ENCODE assay signal across 8 mouse cellular contexts in the genomic region with DNA sequence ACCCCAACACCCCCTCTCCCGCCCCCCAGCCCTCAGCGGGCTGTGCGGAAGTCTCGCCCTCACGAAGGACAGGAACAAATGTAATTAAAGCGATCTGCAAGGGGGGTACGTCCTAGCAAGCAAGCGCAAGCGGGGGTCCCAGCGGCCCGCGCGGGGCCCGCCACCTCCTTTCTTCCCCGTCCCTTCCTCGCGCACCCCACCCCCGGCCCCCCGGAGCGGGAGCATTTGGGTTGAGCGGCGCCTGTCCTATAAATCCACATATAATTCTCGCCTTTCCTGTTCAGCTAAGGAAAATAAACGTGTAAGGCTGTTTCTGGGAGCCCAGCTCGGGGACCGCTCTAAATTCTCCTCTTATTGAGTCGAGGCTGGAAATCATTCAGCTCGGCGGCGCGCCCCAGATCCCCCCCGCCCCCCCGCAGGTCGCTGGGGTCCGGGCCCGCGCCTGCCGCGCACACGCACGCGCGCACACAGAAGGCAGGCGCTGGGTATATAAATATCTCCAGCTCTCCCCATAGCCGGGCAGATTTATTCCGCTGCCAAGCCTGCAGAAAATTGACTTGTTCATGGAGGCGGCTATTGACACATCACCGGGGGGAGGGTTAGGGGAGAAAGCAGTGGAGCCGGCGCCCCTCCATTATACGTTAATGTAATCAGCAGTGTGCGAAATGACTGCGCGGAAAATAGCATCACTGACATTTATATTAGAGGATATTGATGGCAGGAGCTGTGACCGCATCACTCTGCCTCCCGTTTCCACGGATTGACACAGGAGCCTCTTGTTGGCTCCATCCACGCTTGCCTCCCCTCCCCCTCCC.
DNase-seq lines count a peak whose midpoint lies in the region; ATAC-seq and TF ChIP-seq lines count a peak whose summit lies in the region.

No protein-coding gene starts in this region.

- H3K4me2 ChIP-seq in embryonic facial prominence, embryonic 11.5 days (ENCODE audit: low read depth, low read length) = peak overlapping the region; percentile 95
- peak overlapping the region; percentile 79 for H3K4me2 ChIP-seq in heart, embryonic 14.5 days (ENCODE audit: low read length)
- peak overlapping the region; percentile 93 for H3K4me2 ChIP-seq in stomach, embryonic 16.5 days (ENCODE audit: low read depth, low read length)

- peak overlapping the region; percentile 45; the same call in 1 of the 2 replicates for H3K27ac ChIP-seq in embryonic facial prominence, embryonic 11.5 days (replicated peaks; ENCODE audit: low read depth, low read length)
- peak overlapping the region; percentile 51 to 62; a peak in 3 of 4 replicates for H3K27ac ChIP-seq in heart, embryonic 14.5 days (replicated peaks in 1 of 2; ENCODE audit: control insufficient read depth in 1 of 2, insufficient read depth in 1 of 2, low read depth in 2 of 2, low read length in 2 of 2)
- peak overlapping the region; percentile 74 for H3K27ac ChIP-seq in midbrain, embryonic 10.5 days (replicated peaks)
- peak overlapping the region; percentile 50 for H3K27ac ChIP-seq in stomach, embryonic 16.5 days (ENCODE audit: low read length)

- 0 out of 2 replicates have a peak, but pooled peaks have one; percentile 30 for ATAC-seq in embryonic facial prominence, embryonic 11.5 days (replicated peaks; ENCODE audit: insufficient number of reproducible peaks, low FRiP score, low TSS enrichment, low read depth)
- ATAC-seq in heart, embryonic 14.5 days (ENCODE audit: insufficient number of reproducible peaks, insufficient read depth, low FRiP score, low read depth) = no peak; the same call in 1 of the 2 replicates
- peak; percentile 63; the same call in 1 of the 2 replicates for ATAC-seq in stomach, embryonic 16.5 days (ENCODE audit: insufficient read depth, low FRiP score)

- H3K9ac ChIP-seq in embryonic facial prominence, embryonic 11.5 days (replicated peaks; ENCODE audit: low read length) = peak overlapping the region; percentile 63
- peak overlapping the region; percentile 72 for H3K9ac ChIP-seq in heart, embryonic 14.5 days (ENCODE audit: low read length)
- H3K9ac ChIP-seq in stomach, embryonic 16.5 days (ENCODE audit: low read length) = peak overlapping the region; percentile 73

- peak overlapping the region; percentile 79 for H3K4me3 ChIP-seq in E14TG2a.4 (replicated peaks; ENCODE audit: low read length)
- H3K4me3 ChIP-seq in embryonic facial prominence, embryonic 11.5 days (ENCODE audit: low read depth, low read length) = peak overlapping the region; percentile 54
- H3K4me3 ChIP-seq in heart, embryonic 14.5 days (ENCODE audit: control insufficient read depth in 1 of 2, insufficient read depth in 1 of 2, low read depth in 1 of 2, low read length in 2 of 2) = peak overlapping the region; percentile 53 to 54
- H3K4me3 ChIP-seq in midbrain, embryonic 10.5 days = peak overlapping the region; percentile 64
- peak overlapping the region; percentile 62 for H3K4me3 ChIP-seq in stomach, embryonic 16.5 days (replicated peaks; ENCODE audit: low read length)

- H3K9me3 ChIP-seq in E14TG2a.4 (ENCODE audit: low read length) = no peaks in the 10 kb centered on the region
- H3K9me3 ChIP-seq in embryonic facial prominence, embryonic 11.5 days (replicated peaks; ENCODE audit: control insufficient read depth, low read length) = no peaks in the 10 kb centered on the region
- H3K9me3 ChIP-seq in heart, embryonic 14.5 days (ENCODE audit: control insufficient read depth, low read length) = no peaks in the 10 kb centered on the region
- no peaks in the 10 kb centered on the region for H3K9me3 ChIP-seq in midbrain, embryonic 10.5 days (replicated peaks)
- H3K9me3 ChIP-seq in stomach, embryonic 16.5 days (replicated peaks; ENCODE audit: control insufficient read depth, low read length) = no peaks in the 10 kb centered on the region

- H3K4me1 ChIP-seq in E14TG2a.4 (replicated peaks; ENCODE audit: low read depth, low read length) = peaks cover 53% of the 10 kb centered on the region
- H3K4me1 ChIP-seq in embryonic facial prominence, embryonic 11.5 days (ENCODE audit: control insufficient read depth, insufficient read depth, low read length) = peaks cover 7% of the 10 kb centered on the region; the same call in 1 of the 2 replicates
- peaks cover 19 to 32% of the 10 kb centered on the region in 2 experiments for H3K4me1 ChIP-seq in heart, embryonic 14.5 days (ENCODE audit: control insufficient read depth in 2 of 2, insufficient read depth in 2 of 2, low read length in 2 of 2)
- H3K4me1 ChIP-seq in midbrain, embryonic 10.5 days = peaks cover 44% of the 10 kb centered on the region
- no peaks in the 10 kb centered on the region for H3K4me1 ChIP-seq in stomach, embryonic 16.5 days (ENCODE audit: control insufficient read depth, insufficient read depth, low read length)

- peak; percentile 38 for DNase-seq in Muller cell, postnatal 12 days (ENCODE audit: inconsistent ontology term)
- DNase-seq in embryonic facial prominence, embryonic 11.5 days (ENCODE audit: low spot score) = peak; percentile 77
- peak; percentile 49 to 67 for DNase-seq in layer of hippocampus, postnatal 25 days (ENCODE audit: extremely low spot score in 1 of 2, low spot score in 1 of 2)
- peak; percentile 64 for DNase-seq in midbrain, embryonic 10.5 days (ENCODE audit: low spot score)
- no peak for DNase-seq in testis, postnatal 14 days (ENCODE audit: low spot score)

- WGBS in embryonic facial prominence, embryonic 11.5 days = under 1% methylated on average over 58 of the region's 58 CpGs
- under 1% methylated on average over 56 of the region's 58 CpGs for WGBS in heart, embryonic 14.5 days
- WGBS in midbrain, embryonic 10.5 days = under 1% methylated on average over 57 of the region's 58 CpGs
- under 1% methylated on average over 57 of the region's 58 CpGs for WGBS in stomach, embryonic 16.5 days

- no peaks in the 10 kb centered on the region for H3K36me3 ChIP-seq in E14TG2a.4 (ENCODE audit: insufficient read depth, low read length)
- H3K36me3 ChIP-seq in embryonic facial prominence, embryonic 11.5 days (replicated peaks; ENCODE audit: control insufficient read depth, insufficient read depth, low read depth, low read length) = no peaks in the 10 kb centered on the region
- H3K36me3 ChIP-seq in heart, embryonic 14.5 days (ENCODE audit: control insufficient read depth, insufficient read depth, low read length) = no peaks in the 10 kb centered on the region
- no peaks in the 10 kb centered on the region for H3K36me3 ChIP-seq in midbrain, embryonic 10.5 days
- H3K36me3 ChIP-seq in stomach, embryonic 16.5 days (ENCODE audit: control insufficient read depth, insufficient read depth, low read length) = no peaks in the 10 kb centered on the region

- TF ChIP-seq CTCF in E14TG2a.4 (conservative IDR thresholded peaks at IDR 0.05; ENCODE audit: low read length) = no peak

- H3K27me3 ChIP-seq in E14TG2a.4 (ENCODE audit: insufficient read depth, low read length) = peaks cover 76% of the 10 kb centered on the region
- peaks cover 17% of the 10 kb centered on the region for H3K27me3 ChIP-seq in embryonic facial prominence, embryonic 11.5 days (ENCODE audit: control insufficient read depth, insufficient read depth, low read length)
- H3K27me3 ChIP-seq in heart, embryonic 14.5 days (ENCODE audit: control insufficient read depth, insufficient read depth, low read length) = peaks cover 45% of the 10 kb centered on the region
- peaks cover 100% of the 10 kb centered on the region for H3K27me3 ChIP-seq in midbrain, embryonic 10.5 days (ENCODE audit: low read depth, poor library complexity, severe bottlenecking)
- H3K27me3 ChIP-seq in stomach, embryonic 16.5 days (ENCODE audit: control insufficient read depth, insufficient read depth, low read length) = peaks cover 30% of the 10 kb centered on the region
